Mouse (Mus musculus) E14TG2a.4 (cell line): ENCODE measurements around the gene Fam213a.

Experiments
- H3K27me3 ChIP-seq: 2 replicates; pipeline ENCODE4 v1.6.1; 2014; ENCODE audit warnings: low read length, control low read depth; ENCODE audit not compliant: insufficient read depth
- H3K36me3 ChIP-seq: 2 replicates; pipeline ENCODE4 v1.6.1; 2014; ENCODE audit warnings: low read length, control low read depth; ENCODE audit not compliant: insufficient read depth
- H3K4me1 ChIP-seq: replicated peaks from 2 replicates; pipeline ENCODE4 v1.6.1; 2014; ENCODE audit warnings: low read depth, low read length, control low read depth
- H3K4me3 ChIP-seq: replicated peaks from 2 replicates; pipeline ENCODE4 v1.5.1; 2014; ENCODE audit warnings: mild to moderate bottlenecking, low read length
- H3K9me3 ChIP-seq: 2 replicates; pipeline ENCODE4 v1.6.1; 2014; ENCODE audit warnings: low read length, control low read depth
- CTCF ChIP-seq: conservative IDR thresholded peaks from 2 replicates; pipeline ENCODE4 v1.5.1; 2014; ENCODE audit warnings: low read length
- NANOG ChIP-seq: IDR thresholded peaks from 2 replicates; pipeline ENCODE4 v1.6.1; 2014; ENCODE audit warnings: borderline replicate concordance, low read length, mixed read lengths
- POU5F1 ChIP-seq: IDR thresholded peaks from 2 replicates; pipeline ENCODE4 v1.6.1; 2014; ENCODE audit warnings: low read length, borderline replicate concordance

Gene Fam213a

DNA sequence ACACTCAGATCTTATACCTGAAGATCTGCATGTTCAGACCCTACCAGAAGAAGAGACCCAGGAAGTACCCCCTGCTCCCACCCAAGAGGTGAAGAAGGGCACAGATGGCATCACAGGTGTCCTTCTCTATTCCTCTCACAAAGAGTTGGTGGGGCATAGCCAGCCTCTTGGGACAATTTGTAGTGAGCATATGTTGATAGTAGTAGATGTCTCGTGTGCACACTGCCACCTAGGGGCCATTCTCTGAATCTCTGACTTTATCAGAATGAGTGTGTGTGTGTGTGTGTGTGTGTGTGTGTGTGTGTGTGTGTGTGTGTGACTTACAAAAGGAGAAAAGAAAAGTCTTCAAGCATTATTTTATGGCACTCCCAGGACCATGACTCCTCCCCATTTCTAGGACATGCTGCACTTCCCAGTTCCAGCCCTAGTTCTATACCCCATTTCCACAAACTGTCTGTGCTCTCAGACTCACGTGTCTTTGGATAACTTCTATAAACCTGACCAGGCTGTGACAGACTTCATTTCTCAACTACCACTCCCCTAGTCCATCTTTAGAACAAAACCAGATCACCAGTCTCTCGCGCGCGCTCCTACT lies 38.4 kb downstream of the Fam213a start:
- Histone ChIP-seq H3K4me1 (peaks cover 5% of the 10 kb centered on the region; the same call in 1 of the 2 replicates), H3K36me3 (no peaks in the 10 kb centered on the region), H3K4me3 (no peak overlapping the region), H3K9me3 (no peaks in the 10 kb centered on the region), H3K27me3 (no peaks in the 10 kb centered on the region)
- TF ChIP-seq POU5F1 (no peak), CTCF (peak; percentile 41), NANOG (no peak)

DNA sequence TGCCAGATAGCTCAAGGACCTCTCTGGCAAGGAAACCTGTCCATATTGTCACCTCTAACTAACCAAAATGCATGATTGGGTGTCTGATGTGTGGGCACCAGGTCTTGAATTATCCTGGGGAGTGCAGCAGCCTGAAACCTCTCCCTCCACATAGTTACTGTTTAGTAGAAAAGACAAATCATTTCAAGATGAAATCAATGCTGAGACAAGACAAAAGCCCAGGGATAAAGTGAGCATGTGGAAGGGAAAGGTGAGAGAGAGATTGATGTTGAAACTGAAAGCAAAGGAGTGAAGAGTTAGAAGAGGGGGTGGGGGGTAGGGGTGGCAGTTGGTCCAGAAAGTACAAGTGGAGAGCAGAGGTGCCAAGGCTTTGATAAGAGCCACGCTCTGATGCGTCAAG lies 45.5 kb downstream of the Fam213a start:
- peaks cover 56% of the 10 kb centered on the region for H3K4me1 ChIP-seq
- TF ChIP-seq NANOG (no peak), CTCF (no peak), POU5F1 (no peak)
- no peaks in the 10 kb centered on the region for H3K36me3 ChIP-seq
- peak overlapping the region; percentile 83 for H3K4me3 ChIP-seq
- H3K9me3 ChIP-seq, result no peaks in the 10 kb centered on the region
- H3K27me3 ChIP-seq, result no peaks in the 10 kb centered on the region

DNA sequence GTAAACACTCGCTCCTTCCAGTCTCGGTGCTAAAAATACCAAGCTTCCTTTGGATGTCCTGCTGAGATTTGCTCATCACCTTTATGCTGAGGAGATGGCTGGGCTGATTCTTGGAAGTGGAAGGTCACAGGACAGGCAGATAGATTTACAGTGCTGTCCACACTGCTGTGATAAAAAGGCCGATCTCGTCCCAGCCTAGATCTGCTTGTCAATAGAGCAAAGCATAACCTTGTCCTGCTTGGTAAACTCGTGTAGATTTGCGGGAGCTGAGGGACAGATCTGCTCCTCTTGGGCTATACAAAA lies 46.0 kb downstream of the Fam213a start:
- Histone ChIP-seq H3K36me3 (no peaks in the 10 kb centered on the region), H3K9me3 (no peaks in the 10 kb centered on the region), H3K4me3 (peak overlapping the region; percentile 83), H3K4me1 (peaks cover 61% of the 10 kb centered on the region), H3K27me3 (no peaks in the 10 kb centered on the region)
- TF ChIP-seq NANOG, result no peak; the same call in 1 of the 2 replicates
- no peak for TF ChIP-seq POU5F1
- no peak for TF ChIP-seq CTCF

DNA sequence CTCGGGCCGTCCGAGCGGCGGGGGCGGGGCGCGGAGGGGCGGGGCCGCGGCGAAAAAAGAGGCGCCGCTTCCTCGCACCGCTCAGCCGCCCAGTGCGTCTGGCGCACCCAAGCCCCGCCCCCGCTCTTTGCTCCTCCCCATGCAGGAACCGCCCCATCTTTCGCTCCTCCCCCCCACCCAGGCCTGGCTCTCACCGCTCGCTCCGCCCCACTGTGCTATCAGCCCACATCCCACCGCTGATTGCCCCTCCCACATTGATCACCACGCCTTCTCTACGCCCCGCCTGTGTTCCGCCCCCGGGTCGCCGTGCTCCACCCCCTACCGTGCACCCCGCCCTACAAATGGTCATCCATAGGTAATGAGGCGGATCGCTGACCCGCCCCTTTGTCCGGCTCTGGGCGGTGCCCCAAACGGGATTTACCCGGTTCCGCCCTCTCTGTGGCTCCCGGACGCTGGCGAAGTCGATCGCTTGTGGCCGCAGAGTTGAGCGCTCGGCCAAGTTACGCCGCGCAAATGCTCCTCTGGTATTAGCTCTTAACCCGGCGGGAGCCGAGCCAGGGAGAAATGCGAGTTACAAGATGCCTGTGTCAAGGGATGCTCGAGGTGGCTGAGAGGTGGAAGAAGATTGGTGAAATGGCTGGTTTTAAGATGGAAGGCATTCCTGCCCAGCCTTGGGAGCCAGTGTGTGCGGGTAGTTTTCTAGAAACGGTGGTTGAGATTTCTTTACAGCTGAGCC lies 46.6 kb downstream of the Fam213a start:
- TF ChIP-seq CTCF (no peak), NANOG (no peak), POU5F1 (no peak)
- Histone ChIP-seq H3K36me3 (no peaks in the 10 kb centered on the region), H3K9me3 (no peaks in the 10 kb centered on the region), H3K27me3 (no peaks in the 10 kb centered on the region), H3K4me3 (peak overlapping the region; percentile 98), H3K4me1 (peaks cover 67% of the 10 kb centered on the region)

DNA sequence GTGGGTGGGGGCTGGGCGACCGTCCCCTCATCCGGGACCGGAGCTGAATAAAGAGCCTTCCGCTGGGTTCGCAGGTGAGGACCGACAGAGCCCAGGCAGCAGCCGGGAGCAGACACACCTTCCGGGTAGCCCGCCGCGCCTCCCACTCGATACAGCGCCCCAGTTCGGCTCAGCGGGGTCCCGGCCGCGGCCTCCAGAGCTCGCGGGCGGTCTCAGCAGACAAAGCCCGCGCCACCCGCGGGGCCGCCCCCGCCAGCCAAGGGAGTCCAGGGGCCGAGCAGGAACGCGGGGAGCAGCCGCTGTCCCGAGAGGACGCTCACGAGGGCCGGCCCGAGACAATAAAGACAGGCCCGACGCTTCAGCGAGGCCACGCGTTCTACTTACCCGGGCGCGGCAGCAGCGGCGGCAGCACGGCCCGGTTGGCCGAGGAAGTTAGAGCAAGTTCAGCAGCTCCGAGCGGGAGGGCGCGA lies 47.2 kb downstream of the Fam213a start, which contains the start of gene Tspan14:
Gene Tspan14, minus strand, starts transcription at position 416 of the 470 bp plus-strand sequence.
- Histone ChIP-seq H3K4me3 (peak within 1 kb of the TSS; percentile 98), H3K36me3 (no peaks in the 10 kb centered on the region), H3K4me1 (peaks cover 72% of the 10 kb centered on the region), H3K27me3 (no peaks in the 10 kb centered on the region), H3K9me3 (no peaks in the 10 kb centered on the region)
- TF ChIP-seq POU5F1 (no peak), NANOG (no peak), CTCF (no peak)

DNA sequence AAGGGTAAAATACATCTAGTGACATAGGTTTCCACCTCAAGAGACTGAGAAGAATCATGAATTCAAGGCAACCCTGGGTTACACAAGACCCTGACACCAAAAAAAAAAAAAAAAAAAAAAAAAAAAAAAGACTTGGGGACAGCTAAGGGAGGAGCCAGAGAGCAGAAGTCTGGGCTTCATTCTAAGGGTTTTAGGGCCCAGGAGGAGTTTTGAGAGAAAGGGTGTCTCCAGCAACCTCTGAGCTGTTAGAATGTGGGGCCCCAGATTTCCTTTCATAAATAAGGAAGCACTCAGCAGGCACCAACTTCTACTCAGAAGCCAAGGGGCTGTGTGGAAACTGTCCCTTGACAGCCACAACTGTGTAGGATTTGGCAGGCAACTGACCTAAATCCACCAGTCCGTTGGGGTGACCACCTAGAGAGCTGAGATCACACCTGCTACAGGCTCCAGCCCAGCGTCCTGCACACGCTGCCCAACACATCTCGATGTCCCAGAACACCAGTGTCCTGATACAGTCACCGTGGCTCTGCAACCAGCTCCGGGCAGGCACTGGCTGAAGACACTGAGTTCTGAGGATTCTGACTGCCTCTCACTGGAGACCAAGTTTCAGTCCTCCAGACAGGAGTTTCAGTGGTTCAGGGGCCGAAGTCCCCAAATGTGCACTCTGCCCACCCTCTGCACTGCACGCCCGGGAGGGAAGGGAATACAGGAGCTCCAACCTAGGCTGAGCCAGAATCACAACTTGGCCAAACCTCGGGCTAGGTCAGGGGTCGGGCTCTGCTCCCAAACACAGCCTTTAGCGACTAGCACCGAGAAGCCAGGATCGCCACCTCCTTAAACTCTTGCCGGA lies 47.9 kb downstream of the Fam213a start:
- TF ChIP-seq CTCF (no peak), NANOG (no peak), POU5F1 (no peak)
- H3K36me3 ChIP-seq, result no peaks in the 10 kb centered on the region
- H3K4me1 ChIP-seq, result peaks cover 72% of the 10 kb centered on the region
- H3K27me3 ChIP-seq, result no peaks in the 10 kb centered on the region
- no peaks in the 10 kb centered on the region for H3K9me3 ChIP-seq
- peak overlapping the region; percentile 98 for H3K4me3 ChIP-seq

DNA sequence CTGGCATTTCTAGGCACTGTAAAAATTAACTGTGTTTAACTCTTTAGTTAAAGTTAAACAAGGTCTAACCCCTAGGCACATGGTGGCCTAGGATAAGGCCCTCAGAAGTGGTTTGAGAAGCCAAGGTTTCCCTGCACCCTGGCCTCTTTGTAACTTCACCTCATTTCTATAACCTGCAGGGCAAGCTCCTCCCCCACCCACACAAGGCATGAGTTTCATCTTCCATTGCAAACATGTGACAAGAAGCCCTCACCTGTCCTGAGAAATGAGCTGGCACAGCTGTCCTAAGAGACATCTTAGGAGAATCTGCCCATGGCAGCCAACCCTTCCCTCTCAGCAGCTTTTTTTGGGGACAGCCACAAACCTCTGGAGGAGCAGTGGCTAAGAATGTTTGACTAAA lies 48.7 kb downstream of the Fam213a start:
- Histone ChIP-seq H3K9me3 (no peaks in the 10 kb centered on the region), H3K36me3 (no peaks in the 10 kb centered on the region), H3K4me1 (peaks cover 74% of the 10 kb centered on the region), H3K4me3 (peak overlapping the region; percentile 98; the same call in 1 of the 2 replicates), H3K27me3 (no peaks in the 10 kb centered on the region)
- no peak for TF ChIP-seq CTCF
- TF ChIP-seq POU5F1, result no peak
- no peak for TF ChIP-seq NANOG

DNA sequence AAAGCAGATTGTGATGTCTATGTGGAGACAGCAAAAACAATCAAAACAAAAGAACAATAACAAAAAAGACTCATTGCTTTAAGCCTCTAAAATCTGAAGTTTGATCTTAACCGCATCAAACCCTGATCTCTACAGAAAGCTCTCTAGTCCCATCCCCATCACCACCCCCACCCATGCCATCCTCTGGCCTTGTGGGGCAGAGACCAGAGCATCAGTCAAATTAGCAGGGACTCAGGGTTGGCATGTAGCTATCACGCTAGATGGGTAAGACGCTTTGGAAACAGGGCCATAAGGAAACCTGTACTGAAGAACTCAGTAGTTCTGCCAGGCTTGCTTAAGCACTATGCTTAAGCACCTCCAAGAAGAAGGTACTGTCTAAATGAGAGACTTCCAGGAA lies 49.4 kb downstream of the Fam213a start:
- H3K27me3 ChIP-seq, result no peaks in the 10 kb centered on the region
- no peaks in the 10 kb centered on the region for H3K36me3 ChIP-seq
- H3K4me1 ChIP-seq, result peaks cover 78% of the 10 kb centered on the region
- no peaks in the 10 kb centered on the region for H3K9me3 ChIP-seq
- no peak overlapping the region for H3K4me3 ChIP-seq
- TF ChIP-seq POU5F1 (no peak), NANOG (no peak), CTCF (no peak)
